Mouse (Mus musculus) left cerebral cortex, adult 11 months (tissue): ENCODE results near the gene Peli2.
A peak's percentile ranks its signal among the peaks of the same experiment; 100 is the strongest.
"Not testable (repeated sequence)": the region's sequence is repeated elsewhere in the genome, so short reads cannot be mapped to it uniquely, and the experiment has no call there.

Experiments used
- DNase-seq: peaks from one replicate; pipeline ENCODE4 v3.0.0; 2022; ENCODE audit warnings: low spot score

Gene Peli2

GRCm38 (mm10) chr14:48120752-48121528 lies at the start of gene Peli2:
Gene Peli2, plus strand, starts transcription at chr14:48120823.
- peak; percentile 38 for DNase-seq

- DNase-seq = no peak
These were observed 48.5 kb upstream of the Peli2 start for GRCm38 (mm10) chr14:48072104-48072503.

GRCm38 (mm10) chr14:48073247-48074161 lies 47.1 kb upstream of the Peli2 start:
- peak; percentile 62 for DNase-seq

- not testable (repeated sequence) for DNase-seq
These were observed 41.0 kb upstream of the Peli2 start for GRCm38 (mm10) chr14:48079574-48079973.

GRCm38 (mm10) chr14:48083836-48084812 lies 36.5 kb upstream of the Peli2 start:
- DNase-seq = no peak

GRCm38 (mm10) chr14:48086682-48087297 lies 33.8 kb upstream of the Peli2 start:
- no peak for DNase-seq

GRCm38 (mm10) chr14:48087298-48087830 lies 33.3 kb upstream of the Peli2 start:
- DNase-seq = no peak

GRCm38 (mm10) chr14:48090465-48090864 lies 30.2 kb upstream of the Peli2 start:
- no peak for DNase-seq

- no peak for DNase-seq
These were observed 29.5 kb upstream of the Peli2 start for GRCm38 (mm10) chr14:48091160-48091559.

GRCm38 (mm10) chr14:48098253-48098652 lies 22.4 kb upstream of the Peli2 start:
- DNase-seq = no peak

- DNase-seq = no peak
These were observed 21.3 kb upstream of the Peli2 start for GRCm38 (mm10) chr14:48099354-48099753.

- no peak for DNase-seq
These were observed 14.2 kb upstream of the Peli2 start for GRCm38 (mm10) chr14:48106453-48106852.

GRCm38 (mm10) chr14:48117986-48118385 lies 2.6 kb upstream of the Peli2 start:
- DNase-seq = no peak

- no peak for DNase-seq
These were observed 1.5 kb upstream of the Peli2 start for GRCm38 (mm10) chr14:48119012-48119647.

GRCm38 (mm10) chr14:48119648-48120270 lies 864 bp upstream of the Peli2 start:
- DNase-seq = no peak

GRCm38 (mm10) chr14:48120443-48120751 lies 226 bp upstream of the Peli2 start:
- DNase-seq = no peak

- DNase-seq = no peak
These were observed 1.2 kb downstream of the Peli2 start for GRCm38 (mm10) chr14:48121529-48122517.

- no peak for DNase-seq
These were observed 3.4 kb downstream of the Peli2 start for GRCm38 (mm10) chr14:48124011-48124410.

- DNase-seq = no peak
These were observed 4.2 kb downstream of the Peli2 start for GRCm38 (mm10) chr14:48124816-48125215.
